Mouse (Mus musculus) lung, embryonic 14.5 days (tissue): ENCODE measurements around the gene Ptpa. TPM values are rescaled to one million over a fixed set of nuclear protein-coding genes. Genes with fewer than 3 reads are reported as not detected.

ENCODE experiments used
- ATAC-seq: fragments of 200-750 bp; cut with Nextera tagmentation; 2 replicates; pipeline ENCODE4 v1.8.0; 2017; ENCODE audit warnings: mild to moderate bottlenecking, moderate TSS enrichment, moderate library complexity; ENCODE audit not compliant: insufficient read depth
- DNase-seq: peaks from one replicate; pipeline ENCODE4 v3.0.0-alpha.2; 2015
- H3K27ac ChIP-seq: fragments of 300-500 bp; sonication (generic); 2 replicates; pipeline ENCODE4 v1.5.1; 2014; ENCODE audit warnings: low read depth, mild to moderate bottlenecking, moderate library complexity
- H3K27me3 ChIP-seq: fragments of 300-500 bp; sonication (generic); 2 replicates; pipeline ENCODE4 v1.6.1; 2014; ENCODE audit warnings: low read length, control low read depth; ENCODE audit not compliant: insufficient read depth
- H3K36me3 ChIP-seq: fragments of 300-500 bp; sonication (generic); 2 replicates; pipeline ENCODE4 v1.6.1; 2014; ENCODE audit warnings: control low read depth; ENCODE audit not compliant: insufficient read depth
- H3K4me1 ChIP-seq: fragments of 300-500 bp; sonication (generic); 2 replicates; pipeline ENCODE4 v1.6.1; 2014; ENCODE audit warnings: antibody characterized with exemption, control low read depth; ENCODE audit not compliant: insufficient read depth
- H3K4me2 ChIP-seq: fragments of 300-500 bp; sonication (generic); 2 replicates; pipeline ENCODE4 v1.6.1; 2014; ENCODE audit warnings: mild to moderate bottlenecking
- H3K4me3 ChIP-seq: fragments of 300-500 bp; sonication (generic); 2 replicates; pipeline ENCODE4 v1.5.1; 2014; ENCODE audit warnings: low read depth, low read length
- H3K9ac ChIP-seq: fragments of 300-500 bp; sonication (generic); 2 replicates; pipeline ENCODE4 v1.6.1; 2014
- H3K9me3 ChIP-seq: fragments of 300-500 bp; sonication (generic); 2 replicates; pipeline ENCODE4 v1.6.1; 2016; ENCODE audit warnings: low read depth, low read length, control low read depth
- CTCF ChIP-seq: IDR thresholded peaks from 2 replicates; pipeline ENCODE4 v1.5.1; 2016; ENCODE audit warnings: antibody characterized with exemption, low read depth
- whole genome bisulfite sequencing: fragments of 180-500 bp; shearing (Covaris S2); extraction: QIAGEN DNeasy Blood & Tissue Kit; methylation state at CpG from one replicate; pipeline ENCODE4 v1.1.7; 2014; 5-methylcytosine and 5-hydroxymethylcytosine counted together
- polyA plus RNA-seq: library from polyadenylated mRNA; unstranded; fragments of >200 nt; fragmentation: Nextera tagmentation; extraction: Ambion mirVana; gene quantifications from 2 replicates; pipeline ENCODE4 v1.2.1, GENCODE M21; 2014

Ptpa gene
- polyA plus RNA-seq, 1 experiment from 2014 or later, result 95.5 TPM

DNA sequence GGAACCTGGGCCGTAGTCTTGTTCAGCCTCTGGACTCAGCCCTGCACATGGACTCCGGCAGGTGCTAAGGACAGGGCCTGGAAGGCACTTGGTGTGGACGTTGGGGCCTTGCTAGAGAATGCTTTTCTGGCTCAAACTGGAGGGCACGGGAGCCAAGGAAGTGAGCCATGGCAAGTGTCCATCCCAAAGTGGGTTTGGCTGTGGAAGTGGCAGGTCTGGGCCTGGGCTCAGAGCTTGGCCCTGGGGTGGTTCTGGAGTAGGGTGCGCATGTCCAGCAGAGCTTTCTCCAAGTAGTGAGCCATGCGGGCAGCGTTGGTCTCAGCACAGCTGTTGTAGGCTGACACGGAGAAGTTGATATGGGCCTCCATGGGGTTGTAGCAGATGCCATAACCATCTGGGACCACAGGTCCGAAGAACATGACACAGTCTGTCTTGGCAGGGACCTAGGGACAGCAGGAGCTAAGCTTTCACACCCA is 13.4 kb upstream of the Ptpa start:
- WGBS, result 89% methylated on average over 9 of the region's 9 CpGs

DNA sequence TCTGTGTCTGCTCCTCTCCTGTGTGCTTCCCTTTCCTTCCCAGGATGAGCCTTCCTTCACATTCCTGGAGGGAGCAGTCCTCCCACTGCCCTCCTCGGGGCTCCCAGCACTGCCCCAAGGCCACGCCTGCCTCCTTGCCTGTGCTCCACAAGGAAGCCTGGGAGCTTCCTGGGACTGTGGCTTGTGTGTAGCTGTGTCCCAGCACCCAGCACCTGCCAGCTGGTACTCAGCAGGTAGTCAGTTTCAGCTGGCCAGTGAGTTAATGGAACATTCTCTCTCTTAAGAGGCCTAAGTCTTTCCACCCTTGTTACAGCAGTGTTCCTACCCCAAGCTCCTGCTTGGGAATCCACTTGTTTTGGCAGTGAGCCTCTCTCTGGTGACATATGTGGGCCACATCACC is 13.0 kb upstream of the Ptpa start:
- Histone ChIP-seq H3K4me2 (no peak overlapping the region), H3K27me3 (no peaks in the 10 kb centered on the region), H3K9ac (no peak overlapping the region), H3K27ac (no peak overlapping the region), H3K4me1 (no peaks in the 10 kb centered on the region), H3K9me3 (no peaks in the 10 kb centered on the region), H3K36me3 (peaks cover 52% of the 10 kb centered on the region), H3K4me3 (no peak overlapping the region)
- no peak for DNase-seq
- no peak for ATAC-seq
- 60% methylated on average over 2 of the region's 2 CpGs for WGBS
- no peak for TF ChIP-seq CTCF

More for the DNA sequence above, 13.4 kb upstream of the Ptpa start:
- Histone ChIP-seq H3K9me3 (no peaks in the 10 kb centered on the region), H3K4me1 (no peaks in the 10 kb centered on the region), H3K36me3 (peaks cover 57% of the 10 kb centered on the region), H3K9ac (no peak overlapping the region), H3K27ac (no peak overlapping the region), H3K4me2 (no peak overlapping the region), H3K4me3 (no peak overlapping the region), H3K27me3 (no peaks in the 10 kb centered on the region)
- ATAC-seq, result no peak
- no peak for DNase-seq
- TF ChIP-seq CTCF, result no peak

DNA sequence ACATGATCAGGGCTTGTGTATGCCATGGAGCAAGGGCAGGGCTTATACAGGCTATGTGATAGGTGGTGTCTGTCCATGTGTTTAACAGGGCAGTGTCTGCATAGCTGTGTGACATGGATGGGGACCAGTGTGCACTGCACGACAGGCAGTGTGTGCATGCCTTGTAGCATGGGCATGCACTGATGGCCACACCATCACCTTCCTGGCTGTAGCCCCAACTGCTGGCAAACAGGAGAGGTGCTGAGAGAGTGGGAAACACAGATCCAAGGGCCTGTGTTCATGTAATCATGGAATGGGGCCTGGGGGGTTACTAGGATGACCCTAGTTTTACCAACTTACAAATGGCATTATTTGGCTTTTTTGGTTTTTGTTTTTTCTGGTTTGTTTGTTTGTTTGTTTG is 12.0 kb upstream of the Ptpa start:
- Histone ChIP-seq H3K27ac (no peak overlapping the region), H3K36me3 (peaks cover 49% of the 10 kb centered on the region), H3K9me3 (no peaks in the 10 kb centered on the region), H3K27me3 (no peaks in the 10 kb centered on the region), H3K4me3 (no peak overlapping the region), H3K4me1 (no peaks in the 10 kb centered on the region), H3K9ac (no peak overlapping the region), H3K4me2 (no peak overlapping the region)
- no peak for DNase-seq
- no peak for ATAC-seq
- WGBS, result 90% methylated on average over 1 of the region's 1 CpGs
- TF ChIP-seq CTCF, result no peak

- WGBS, result 80% methylated on average over 2 of the region's 2 CpGs
- H3K27me3 ChIP-seq, result no peaks in the 10 kb centered on the region
- no peaks in the 10 kb centered on the region for H3K4me1 ChIP-seq
- H3K36me3 ChIP-seq, result peaks cover 29% of the 10 kb centered on the region; the same call in 1 of the 2 replicates
- H3K9ac ChIP-seq, result no peak overlapping the region
- H3K27ac ChIP-seq, result no peak overlapping the region
- no peak for TF ChIP-seq CTCF
- DNase-seq (no peak), ATAC-seq (no peak)
- no peaks in the 10 kb centered on the region for H3K9me3 ChIP-seq
- no peak overlapping the region for H3K4me3 ChIP-seq
- no peak overlapping the region for H3K4me2 ChIP-seq
Observed at GRCm38 (mm10) chr2:30407221-30407620, 8.6 kb upstream of the Ptpa start.

- TF ChIP-seq CTCF, result no peak
- Histone ChIP-seq H3K4me1 (no peaks in the 10 kb centered on the region), H3K4me3 (no peak overlapping the region), H3K4me2 (no peak overlapping the region), H3K36me3 (peaks cover 27% of the 10 kb centered on the region; the same call in 1 of the 2 replicates), H3K27me3 (no peaks in the 10 kb centered on the region), H3K27ac (no peak overlapping the region), H3K9ac (no peak overlapping the region), H3K9me3 (no peaks in the 10 kb centered on the region)
- DNase-seq, result no peak
- no peak for ATAC-seq
- 87% methylated on average over 10 of the region's 10 CpGs for WGBS
Observed at GRCm38 (mm10) chr2:30407778-30408177, 8.1 kb upstream of the Ptpa start.

- ATAC-seq (no peak), DNase-seq (no peak)
- no peak overlapping the region for H3K4me2 ChIP-seq
- H3K9me3 ChIP-seq, result no peaks in the 10 kb centered on the region
- H3K27ac ChIP-seq, result no peak overlapping the region
- TF ChIP-seq CTCF, result no peak
- H3K4me1 ChIP-seq, result no peaks in the 10 kb centered on the region
- H3K27me3 ChIP-seq, result no peaks in the 10 kb centered on the region
- no peak overlapping the region for H3K9ac ChIP-seq
- 75% methylated on average over 8 of the region's 8 CpGs for WGBS
- H3K4me3 ChIP-seq, result no peak overlapping the region
- peaks cover 22% of the 10 kb centered on the region; the same call in 1 of the 2 replicates for H3K36me3 ChIP-seq
Observed at GRCm38 (mm10) chr2:30408452-30409100, 7.3 kb upstream of the Ptpa start.

GRCm38 (mm10) chr2:30409454-30410176 is 6.2 kb upstream of the Ptpa start:
- 81% methylated on average over 5 of the region's 5 CpGs for WGBS
- no peak overlapping the region for H3K4me2 ChIP-seq

More at GRCm38 (mm10) chr2:30409454-30410176, 6.2 kb upstream of the Ptpa start:
- peaks cover 22% of the 10 kb centered on the region; the same call in 1 of the 2 replicates for H3K36me3 ChIP-seq
- ATAC-seq (no peak), DNase-seq (no peak)
- H3K27ac ChIP-seq, result no peak overlapping the region
- no peaks in the 10 kb centered on the region for H3K9me3 ChIP-seq
- H3K9ac ChIP-seq, result no peak overlapping the region
- H3K4me1 ChIP-seq, result no peaks in the 10 kb centered on the region
- no peak for TF ChIP-seq CTCF
- no peaks in the 10 kb centered on the region for H3K27me3 ChIP-seq
- no peak overlapping the region for H3K4me3 ChIP-seq
